Mouse (Mus musculus) forebrain, postnatal 0 days (tissue): ENCODE measurements at regions not wholly inside any gene's neighbourhood (a gene's known extent, or its start where the extent isn't known, plus 50 kb on each side); places are given as distances from the start of the nearest gene placed in this dataset.

Source experiments
- ATAC-seq: fragments of 200-750 bp; cut with Nextera tagmentation; 2 replicates; pipeline ENCODE4 v1.8.0; 2017; ENCODE audit warnings: mild to moderate bottlenecking, moderate library complexity
- DNase-seq: peaks from one replicate; pipeline ENCODE4 v3.0.0-alpha.2; 2015
- H3K27ac ChIP-seq: fragments of 300-500 bp; sonication (generic); 2 replicates; pipeline ENCODE4 v1.5.1; 2014; ENCODE audit warnings: low read depth, mild to moderate bottlenecking, antibody characterized with exemption, low read length, moderate library complexity, mixed read lengths
- H3K27me3 ChIP-seq: fragments of 300-500 bp; sonication (generic); 2 replicates; pipeline ENCODE4 v1.6.1; 2014; ENCODE audit warnings: mild to moderate bottlenecking, low read length, mixed read lengths; ENCODE audit not compliant: insufficient read depth
- H3K36me3 ChIP-seq: fragments of 300-500 bp; sonication (generic); 2 replicates; pipeline ENCODE4 v1.6.1; 2014; ENCODE audit warnings: mild to moderate bottlenecking, moderate library complexity; ENCODE audit not compliant: insufficient read depth
- H3K4me1 ChIP-seq: fragments of 300-500 bp; sonication (generic); 2 replicates; pipeline ENCODE4 v1.6.1; 2014; ENCODE audit warnings: antibody characterized with exemption; ENCODE audit not compliant: insufficient read depth
- H3K4me2 ChIP-seq: fragments of 300-500 bp; sonication (generic); 2 replicates; pipeline ENCODE4 v1.6.1; 2014; ENCODE audit warnings: low read depth, mild to moderate bottlenecking, moderate library complexity
- H3K4me3 ChIP-seq: fragments of 300-500 bp; sonication (generic); 2 replicates; pipeline ENCODE4 v1.5.1; 2014; ENCODE audit warnings: low read depth, low read length, mixed read lengths
- H3K9ac ChIP-seq: fragments of 300-500 bp; sonication (generic); 2 replicates; pipeline ENCODE4 v1.6.1; 2014; ENCODE audit warnings: mild to moderate bottlenecking
- H3K9me3 ChIP-seq: fragments of 300-500 bp; sonication (generic); 2 replicates; pipeline ENCODE4 v1.6.1; 2016; ENCODE audit warnings: low read length
- CTCF ChIP-seq: sonication (generic); IDR thresholded peaks from 2 replicates; pipeline ENCODE4 v1.5.1; 2016; ENCODE audit warnings: antibody characterized with exemption, control low read depth, low read depth
- WGBS: fragments of 180-500 bp; shearing (Covaris S2); extraction: QIAGEN DNeasy Blood & Tissue Kit; methylation state at CpG from one replicate; pipeline ENCODE4 v1.1.7; 2014; 5-methylcytosine and 5-hydroxymethylcytosine counted together

- Histone ChIP-seq H3K27me3 (no peaks in the 10 kb centered on the region), H3K36me3 (no peaks in the 10 kb centered on the region), H3K27ac (no peak overlapping the region), H3K4me3 (no peak overlapping the region), H3K9ac (no peak overlapping the region), H3K9me3 (no peaks in the 10 kb centered on the region), H3K4me2 (no peak overlapping the region), H3K4me1 (no peaks in the 10 kb centered on the region)
- WGBS, result over 99% methylated on average over 3 of the region's 3 CpGs
- TF ChIP-seq CTCF, result no peak
- ATAC-seq (no peak), DNase-seq (no peak)
These were observed 468.7 kb upstream of the Sel1l start for GRCm38 (mm10) chr12:92317609-92318008.

- no peak overlapping the region for H3K9ac ChIP-seq
- H3K36me3 ChIP-seq, result no peaks in the 10 kb centered on the region
- no peak for TF ChIP-seq CTCF
- no peak overlapping the region for H3K4me2 ChIP-seq
- H3K27ac ChIP-seq, result no peak overlapping the region
- DNase-seq (no peak), ATAC-seq (no peak)
- no peak overlapping the region for H3K4me3 ChIP-seq
- H3K9me3 ChIP-seq, result no peaks in the 10 kb centered on the region
- no peaks in the 10 kb centered on the region for H3K4me1 ChIP-seq
- H3K27me3 ChIP-seq, result no peaks in the 10 kb centered on the region
These were observed 467.3 kb upstream of the Sel1l start for GRCm38 (mm10) chr12:92316285-92316684.

GRCm38 (mm10) chr12:92315820-92316219 lies 466.9 kb upstream of the Sel1l start:
- Histone ChIP-seq H3K4me3 (no peak overlapping the region), H3K36me3 (no peaks in the 10 kb centered on the region), H3K4me1 (no peaks in the 10 kb centered on the region), H3K27ac (no peak overlapping the region), H3K9ac (no peak overlapping the region), H3K4me2 (no peak overlapping the region), H3K27me3 (no peaks in the 10 kb centered on the region), H3K9me3 (no peaks in the 10 kb centered on the region)
- 86% methylated on average over 2 of the region's 2 CpGs for WGBS
- no peak for TF ChIP-seq CTCF
- DNase-seq, result no peak
- ATAC-seq, result no peak

GRCm38 (mm10) chr12:92302951-92303591 lies 454.1 kb upstream of the Sel1l start:
- peak; percentile 90 for TF ChIP-seq CTCF
- Histone ChIP-seq H3K36me3 (no peaks in the 10 kb centered on the region), H3K4me3 (peak overlapping the region; percentile 19), H3K4me1 (peaks cover 4% of the 10 kb centered on the region; the same call in 1 of the 2 replicates), H3K27ac (peak overlapping the region; percentile 37; the same call in 1 of the 2 replicates), H3K9ac (0 out of 2 replicates have a peak overlapping the region, but pooled peaks have one; percentile 14), H3K4me2 (peak overlapping the region; percentile 37), H3K27me3 (no peaks in the 10 kb centered on the region), H3K9me3 (no peaks in the 10 kb centered on the region)
- ATAC-seq (peak; percentile 96), DNase-seq (peak; percentile 94)
- 7% methylated on average over 14 of the region's 14 CpGs for WGBS

- H3K36me3 ChIP-seq, result no peaks in the 10 kb centered on the region
- H3K9ac ChIP-seq, result no peak overlapping the region
- no peaks in the 10 kb centered on the region for H3K4me1 ChIP-seq
- DNase-seq (no peak), ATAC-seq (no peak)
- H3K27ac ChIP-seq, result no peak overlapping the region
- WGBS, result 75% methylated on average over 4 of the region's 4 CpGs
- H3K27me3 ChIP-seq, result no peaks in the 10 kb centered on the region
- no peak for TF ChIP-seq CTCF
- no peaks in the 10 kb centered on the region for H3K9me3 ChIP-seq
- H3K4me3 ChIP-seq, result no peak overlapping the region
- H3K4me2 ChIP-seq, result no peak overlapping the region
These were observed 445.9 kb upstream of the Sel1l start for GRCm38 (mm10) chr12:92294887-92295286.

GRCm38 (mm10) chr12:92293341-92293720 lies 444.4 kb upstream of the Sel1l start:
- Histone ChIP-seq H3K4me1 (no peaks in the 10 kb centered on the region), H3K9me3 (no peaks in the 10 kb centered on the region), H3K9ac (no peak overlapping the region), H3K4me2 (no peak overlapping the region), H3K27me3 (no peaks in the 10 kb centered on the region), H3K36me3 (no peaks in the 10 kb centered on the region), H3K4me3 (no peak overlapping the region), H3K27ac (peak overlapping the region; percentile 24)
- ATAC-seq (no peak), DNase-seq (no peak)
- TF ChIP-seq CTCF, result no peak

GRCm38 (mm10) chr12:92292460-92293340 lies 443.7 kb upstream of the Sel1l start:
- 7% methylated on average over 11 of the region's 11 CpGs for WGBS
- H3K27ac ChIP-seq, result peak overlapping the region; percentile 24

More at GRCm38 (mm10) chr12:92292460-92293340, 443.7 kb upstream of the Sel1l start:
- Histone ChIP-seq H3K4me2 (no peak overlapping the region), H3K27me3 (no peaks in the 10 kb centered on the region), H3K36me3 (no peaks in the 10 kb centered on the region), H3K4me3 (no peak overlapping the region), H3K4me1 (no peaks in the 10 kb centered on the region), H3K9ac (no peak overlapping the region), H3K9me3 (no peaks in the 10 kb centered on the region)
- ATAC-seq (peak; percentile 79), DNase-seq (peak; percentile 61)
- no peak for TF ChIP-seq CTCF
